Mouse (Mus musculus) liver, embryonic 16.5 days (tissue): Measurements from ENCODE around the gene Actn3. TPM values are rescaled to one million over a fixed set of nuclear protein-coding genes. Genes with fewer than 3 reads are reported as not detected.
"Not testable (repeated sequence)": the region's sequence is repeated elsewhere in the genome, so short reads cannot be mapped to it uniquely, and the experiment has no call there.

Experiments
- ATAC-seq: fragments of 200-750 bp; cut with Nextera tagmentation; 2 replicates; pipeline ENCODE4 v1.8.0; 2017; ENCODE audit warnings: low read depth, mild to moderate bottlenecking, moderate number of reproducible peaks, moderate library complexity
- H3K27ac ChIP-seq: fragments of 300-500 bp; sonication (generic); 2 replicates; pipeline ENCODE4 v1.5.1; 2014; ENCODE audit warnings: mild to moderate bottlenecking, low read length
- H3K27me3 ChIP-seq: fragments of 300-500 bp; sonication (generic); 2 replicates; pipeline ENCODE4 v1.6.1; 2014; ENCODE audit warnings: low read depth, low read length, mixed read lengths; ENCODE audit not compliant: control insufficient read depth, insufficient read depth
- H3K36me3 ChIP-seq: fragments of 300-500 bp; sonication (generic); 2 replicates; pipeline ENCODE4 v1.6.1; 2014; ENCODE audit warnings: mild to moderate bottlenecking; ENCODE audit not compliant: control insufficient read depth, insufficient read depth
- H3K4me1 ChIP-seq: fragments of 300-500 bp; sonication (generic); 2 replicates; pipeline ENCODE4 v1.6.1; 2014; ENCODE audit warnings: low read depth, low read length, mixed read lengths; ENCODE audit not compliant: control insufficient read depth
- H3K4me2 ChIP-seq: fragments of 300-500 bp; sonication (generic); 2 replicates; pipeline ENCODE4 v1.6.1; 2014; ENCODE audit warnings: low read depth, low read length, mixed read lengths
- H3K4me3 ChIP-seq: fragments of 300-500 bp; sonication (generic); 2 replicates; pipeline ENCODE4 v1.5.1; 2014; ENCODE audit warnings: low read depth, mild to moderate bottlenecking, low read length
- H3K9ac ChIP-seq: fragments of 300-500 bp; sonication (generic); 2 replicates; pipeline ENCODE4 v1.6.1; 2014; ENCODE audit warnings: low read depth, low read length
- H3K9me3 ChIP-seq: fragments of 300-500 bp; sonication (generic); replicated peaks from 2 replicates; pipeline ENCODE4 v1.6.1; 2016; ENCODE audit warnings: low read length; ENCODE audit not compliant: control insufficient read depth
- WGBS: fragments of 180-500 bp; shearing (Covaris S2); extraction: QIAGEN DNeasy Blood & Tissue Kit; methylation state at CpG from one replicate; pipeline ENCODE4 v1.1.7; 2014; ENCODE audit not compliant: insufficient replicate concordance; 5-methylcytosine and 5-hydroxymethylcytosine counted together
- polyA plus RNA-seq: library from polyadenylated mRNA; unstranded; fragments of >200 nt; fragmentation: Nextera tagmentation; extraction: Ambion mirVana; gene quantifications from 2 replicates; pipeline ENCODE4 v1.2.1, GENCODE M21; 2015

Gene Actn3
- polyA plus RNA-seq, 1 experiment from 2014 or later = 1.3 TPM

GRCm38 (mm10) chr19:4876755-4877154, 954 bp downstream of the Actn3 start:
- 64% methylated on average over 3 of the region's 3 CpGs for WGBS
- Histone ChIP-seq H3K4me1 (peaks cover 26% of the 10 kb centered on the region), H3K9ac (no peak overlapping the region), H3K4me2 (no peak overlapping the region), H3K4me3 (no peak overlapping the region), H3K27me3 (no peaks in the 10 kb centered on the region; the same call in 1 of the 2 replicates), H3K9me3 (no peaks in the 10 kb centered on the region), H3K27ac (no peak overlapping the region), H3K36me3 (no peaks in the 10 kb centered on the region)
- ATAC-seq = no peak

GRCm38 (mm10) chr19:4876241-4876640, 1.5 kb downstream of the Actn3 start:
- no peak for ATAC-seq
- no peak overlapping the region for H3K4me2 ChIP-seq
- no peaks in the 10 kb centered on the region for H3K36me3 ChIP-seq
- no peaks in the 10 kb centered on the region for H3K9me3 ChIP-seq
- peaks cover 22% of the 10 kb centered on the region for H3K4me1 ChIP-seq
- H3K27me3 ChIP-seq = no peaks in the 10 kb centered on the region; the same call in 1 of the 2 replicates
- WGBS = 52% methylated on average over 3 of the region's 4 CpGs
- H3K9ac ChIP-seq = no peak overlapping the region
- no peak overlapping the region for H3K27ac ChIP-seq
- no peak overlapping the region for H3K4me3 ChIP-seq

- not testable (repeated sequence) for H3K27me3 ChIP-seq, H3K4me3 ChIP-seq, H3K36me3 ChIP-seq, H3K9me3 ChIP-seq, H3K4me2 ChIP-seq, H3K9ac ChIP-seq, H3K27ac ChIP-seq, ATAC-seq
- 71% methylated on average over 1 of the region's 1 CpGs for WGBS
- peaks cover 16% of the 10 kb centered on the region for H3K4me1 ChIP-seq
Measured at GRCm38 (mm10) chr19:4874613-4875012, 3.1 kb downstream of the Actn3 start.

- Histone ChIP-seq H3K4me1 (peaks cover 15% of the 10 kb centered on the region), H3K9ac (no peak overlapping the region), H3K36me3 (no peaks in the 10 kb centered on the region), H3K9me3 (no peaks in the 10 kb centered on the region), H3K27ac (no peak overlapping the region), H3K4me2 (no peak overlapping the region; the same call in 1 of the 2 replicates), H3K4me3 (no peak overlapping the region), H3K27me3 (peaks cover 43% of the 10 kb centered on the region)
- WGBS = 5% methylated on average over 17 of the region's 17 CpGs
- ATAC-seq = no peak
Measured at GRCm38 (mm10) chr19:4865147-4865546, 12.6 kb downstream of the Actn3 start.

GRCm38 (mm10) chr19:4863048-4863447, 14.7 kb downstream of the Actn3 start:
- no peaks in the 10 kb centered on the region for H3K36me3 ChIP-seq
- WGBS = 71% methylated on average over 6 of the region's 6 CpGs
- H3K27me3 ChIP-seq = peaks cover 38% of the 10 kb centered on the region

GRCm38 (mm10) chr19:4859081-4859480, 18.6 kb downstream of the Actn3 start:
- 25% methylated on average over 6 of the region's 6 CpGs for WGBS
- Histone ChIP-seq H3K9ac (peak overlapping the region; percentile 52), H3K36me3 (no peaks in the 10 kb centered on the region), H3K9me3 (no peaks in the 10 kb centered on the region), H3K27me3 (peaks cover 32% of the 10 kb centered on the region), H3K4me1 (peaks cover 43% of the 10 kb centered on the region), H3K4me3 (peak overlapping the region; percentile 24), H3K27ac (peak overlapping the region; percentile 85), H3K4me2 (peak overlapping the region; percentile 65)
- peak; percentile 99 for ATAC-seq

More at GRCm38 (mm10) chr19:4863048-4863447, 14.7 kb downstream of the Actn3 start:
- Histone ChIP-seq H3K9ac (no peak overlapping the region), H3K4me2 (no peak overlapping the region), H3K9me3 (no peaks in the 10 kb centered on the region), H3K4me3 (no peak overlapping the region), H3K4me1 (peaks cover 28% of the 10 kb centered on the region), H3K27ac (no peak overlapping the region)
- ATAC-seq = no peak

GRCm38 (mm10) chr19:4855951-4856350, 21.8 kb downstream of the Actn3 start:
- H3K36me3 ChIP-seq = no peaks in the 10 kb centered on the region
- 62% methylated on average over 4 of the region's 4 CpGs for WGBS
- H3K27ac ChIP-seq = no peak overlapping the region
- peak overlapping the region; percentile 65 for H3K4me3 ChIP-seq
- ATAC-seq = no peak
- no peaks in the 10 kb centered on the region for H3K9me3 ChIP-seq
- peaks cover 43% of the 10 kb centered on the region for H3K4me1 ChIP-seq
- peak overlapping the region; percentile 65; the same call in 1 of the 2 replicates for H3K9ac ChIP-seq
- peaks cover 33% of the 10 kb centered on the region for H3K27me3 ChIP-seq
- peak overlapping the region; percentile 85 for H3K4me2 ChIP-seq

GRCm38 (mm10) chr19:4855470-4855820, 22.3 kb downstream of the Actn3 start:
- no peak for ATAC-seq
- peak overlapping the region; percentile 65 for H3K4me3 ChIP-seq
- peaks cover 33% of the 10 kb centered on the region for H3K27me3 ChIP-seq
- no peak overlapping the region for H3K27ac ChIP-seq
- H3K4me2 ChIP-seq = peak overlapping the region; percentile 85
- no peaks in the 10 kb centered on the region for H3K36me3 ChIP-seq
- no peaks in the 10 kb centered on the region for H3K9me3 ChIP-seq
- H3K9ac ChIP-seq = peak overlapping the region; percentile 65
- peaks cover 43% of the 10 kb centered on the region for H3K4me1 ChIP-seq
- WGBS = 3% methylated on average over 14 of the region's 14 CpGs

GRCm38 (mm10) chr19:4854552-4855469, 22.9 kb downstream of the Actn3 start, which contains the start of gene Ctsf:
Ctsf (plus strand) TSS chr19:4855130.
- WGBS = 5% methylated on average over 45 of the region's 45 CpGs
- peak within 1 kb of the TSS; percentile 65 for H3K4me3 ChIP-seq
- H3K9ac ChIP-seq = peak within 1 kb of the TSS; percentile 65
- peaks cover 36% of the 10 kb centered on the region for H3K4me1 ChIP-seq
- H3K27me3 ChIP-seq = peaks cover 33% of the 10 kb centered on the region
- H3K36me3 ChIP-seq = no peaks in the 10 kb centered on the region
- no peaks in the 10 kb centered on the region for H3K9me3 ChIP-seq
- H3K4me2 ChIP-seq = peak within 1 kb of the TSS; percentile 85
- ATAC-seq = peak; percentile 12; the same call in 1 of the 2 replicates
- H3K27ac ChIP-seq = no peak within 1 kb of the TSS
